Mouse (Mus musculus) kidney, adult 2 months (tissue): ENCODE measurements around the gene Itpk1.

Experiments
- CTCF ChIP-seq: fragments of 200-500 bp; conservative IDR thresholded peaks from 2 replicates; pipeline ENCODE4 v1.5.1; 2011; ENCODE audit warnings: low read depth, mild to moderate bottlenecking, control low read depth, low read length, moderate library complexity, mixed read lengths; ENCODE audit not compliant: insufficient read depth, insufficient read length
- POLR2A ChIP-seq: fragments of 200-500 bp; IDR thresholded peaks from one replicate; pipeline ENCODE4 v1.6.1; 2011; ENCODE audit warnings: low read depth, low read length, control low read depth

- TF ChIP-seq CTCF (no peak), POLR2A (no peak)
These were observed 21.9 kb downstream of the Itpk1 start for GRCm38 (mm10) chr12:102682722-102683299.
